Mouse (Mus musculus): ENCODE measurements at regions not wholly inside any gene's neighbourhood (a gene's known extent, or its start where the extent isn't known, plus 50 kb on each side); places are given as distances from the start of the nearest gene placed in this dataset.

MicroRNAs encoded in the stretch of these regions (microRNA counts, 519-probe panel; counts per million panel counts)
- microRNA mmu-miR-101a = 3,908 counts per million, percentile 30 among the panel's probes with 10 or more counts

Small RNAs in the stretch of these regions (microRNA-seq; reads per million reads assigned to microRNA genes)
- gene Mir101a = 338 reads per million, percentile 68 among the genes with 10 or more reads in this experiment

Data from midbrain, embryonic 11.5 days (tissue).